Mouse (Mus musculus) spleen, adult 18-20 months (tissue): ENCODE measurements around the gene Gm4131.

Source experiments
- DNase-seq, 2 experiments: peaks; one replicate each; pipeline ENCODE4 v3.0.0; 2022; ENCODE audit warnings: mixed read lengths in 2 of 2

The Gm4131 gene

DNA sequence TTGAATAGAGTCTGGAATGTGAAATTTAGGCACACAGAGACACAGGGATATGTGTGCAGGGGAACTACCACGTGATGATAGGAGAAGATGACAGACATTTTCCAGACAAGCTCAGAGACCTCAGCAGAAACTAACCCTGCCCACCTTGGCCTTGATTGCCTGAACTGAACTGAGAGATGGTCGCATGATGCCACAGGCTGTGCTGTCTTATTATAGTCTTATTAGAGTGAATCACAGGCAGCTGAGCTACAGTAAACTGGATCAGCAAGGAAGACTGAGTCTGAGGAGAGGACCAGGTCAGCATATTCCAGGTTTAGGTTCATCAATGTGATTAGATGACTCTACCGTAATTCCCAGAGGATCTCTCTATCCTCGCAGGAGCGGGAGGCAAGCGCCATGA, 20.4 kb downstream of the Gm4131 start:
- no peak for DNase-seq

DNA sequence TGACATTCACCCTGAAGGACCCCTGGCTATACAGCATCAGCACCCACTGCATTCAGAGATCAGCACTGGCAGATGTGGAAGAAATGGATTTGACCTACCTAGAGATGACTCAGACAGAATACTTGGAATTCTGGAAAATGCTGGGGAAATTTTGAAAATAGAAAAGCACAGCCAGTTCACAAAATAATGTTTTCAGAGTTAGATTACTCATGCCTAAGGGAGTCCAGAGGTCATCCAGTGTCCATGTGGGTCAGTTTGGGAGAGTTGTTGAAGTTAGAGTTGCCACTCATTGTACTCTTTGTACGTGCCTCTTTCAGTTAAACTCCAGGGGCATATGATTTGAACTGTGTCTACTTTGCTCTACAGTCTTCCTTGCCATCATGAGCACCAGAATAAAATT, 25.0 kb downstream of the Gm4131 start:
- DNase-seq = no peak

DNA sequence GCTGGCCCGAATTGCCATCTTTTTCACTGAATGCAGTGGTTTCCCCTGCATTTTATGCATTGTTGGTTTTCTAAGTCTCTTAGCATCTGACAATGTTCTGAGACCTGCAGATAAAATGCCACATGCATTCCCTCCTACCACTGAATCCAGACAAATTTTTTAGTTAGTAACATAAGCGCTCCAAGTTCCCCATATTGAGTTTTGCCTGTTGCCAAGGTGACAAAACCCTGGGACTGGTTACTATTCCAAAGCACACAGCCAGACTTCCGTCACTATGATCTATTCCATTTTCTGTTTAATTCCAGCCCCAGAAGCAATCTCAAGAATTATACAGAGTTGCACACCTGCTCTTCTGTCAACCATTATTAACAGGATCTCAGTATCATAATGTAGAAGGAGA, 26.9 kb downstream of the Gm4131 start:
- DNase-seq = no peak

DNA sequence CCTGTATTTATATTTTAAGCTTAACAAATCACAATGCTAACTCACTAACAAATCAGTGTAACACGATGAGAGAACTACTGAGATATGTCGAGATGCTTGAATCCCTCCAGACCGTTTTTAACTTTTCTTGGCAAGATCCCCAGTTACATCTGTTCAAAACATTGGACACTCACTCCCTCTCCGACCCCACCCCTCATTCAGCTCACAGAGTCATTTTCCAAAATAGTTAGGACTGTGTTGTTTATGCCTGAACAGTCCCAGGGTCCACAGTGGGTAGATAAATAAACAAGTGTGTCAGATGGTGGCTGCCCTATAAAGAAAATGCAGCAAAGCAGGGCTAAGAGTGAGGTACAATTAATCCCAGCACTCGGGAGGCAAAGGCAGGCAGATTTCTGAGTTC, 29.7 kb downstream of the Gm4131 start:
- no peak for DNase-seq

DNA sequence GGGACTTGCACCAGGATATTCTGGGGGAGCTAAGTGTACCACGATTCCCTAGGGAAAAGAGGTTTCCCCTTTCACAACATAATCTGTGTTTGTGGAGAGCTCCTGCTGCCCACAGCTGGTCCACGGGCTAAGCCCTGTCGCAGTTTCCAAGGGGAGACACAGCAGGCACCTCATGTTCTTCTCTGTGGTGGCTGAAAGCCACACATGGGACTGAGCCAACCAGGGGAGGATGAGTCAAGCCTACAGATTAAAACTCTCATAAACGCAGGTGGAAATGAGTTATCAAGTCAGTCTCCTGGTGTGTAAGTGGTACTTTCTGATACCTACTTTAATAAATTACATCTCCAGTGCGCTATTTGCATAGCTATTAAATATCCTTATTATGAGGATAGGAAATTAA, 30.6 kb downstream of the Gm4131 start:
- no peak for DNase-seq

DNA sequence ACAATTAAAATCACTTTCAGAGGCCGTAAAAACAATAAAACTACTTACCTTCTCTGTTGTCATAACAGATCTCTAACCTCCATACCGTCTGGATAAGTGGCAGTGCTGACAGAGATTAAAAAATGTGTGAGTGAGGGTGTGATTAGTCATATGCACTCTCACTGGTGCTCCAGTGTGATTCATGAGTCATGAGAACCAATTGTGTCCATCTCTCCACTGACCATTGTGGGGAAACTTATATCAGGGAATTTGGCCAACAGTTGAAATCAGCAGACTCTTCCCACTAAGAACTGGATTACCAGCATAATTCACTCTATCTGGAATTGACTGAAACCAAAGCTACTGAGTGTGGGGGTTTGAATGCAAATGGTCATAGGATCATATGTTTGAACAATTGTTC, 35.8 kb downstream of the Gm4131 start:
- DNase-seq = no peak

DNA sequence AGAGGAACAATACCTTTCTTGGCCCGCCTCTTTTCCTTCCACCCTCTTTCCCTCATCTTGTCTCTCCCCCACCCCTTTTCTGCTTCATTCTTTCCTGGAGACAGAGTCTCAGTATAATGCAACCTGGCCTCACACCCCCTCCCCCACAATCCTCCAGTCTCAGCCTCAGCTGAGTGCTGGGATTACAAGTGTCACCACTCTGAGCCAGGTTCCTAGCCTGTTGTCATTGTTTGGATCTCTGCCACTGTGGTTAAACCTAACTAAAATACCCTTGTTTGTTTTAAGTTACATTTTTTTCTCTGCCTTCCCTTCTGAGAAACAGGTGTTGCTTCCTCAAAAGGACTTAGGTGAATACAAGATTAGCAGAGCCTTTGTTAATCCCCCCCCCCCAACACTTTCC, 53.9 kb downstream of the Gm4131 start:
- DNase-seq = no peak

DNA sequence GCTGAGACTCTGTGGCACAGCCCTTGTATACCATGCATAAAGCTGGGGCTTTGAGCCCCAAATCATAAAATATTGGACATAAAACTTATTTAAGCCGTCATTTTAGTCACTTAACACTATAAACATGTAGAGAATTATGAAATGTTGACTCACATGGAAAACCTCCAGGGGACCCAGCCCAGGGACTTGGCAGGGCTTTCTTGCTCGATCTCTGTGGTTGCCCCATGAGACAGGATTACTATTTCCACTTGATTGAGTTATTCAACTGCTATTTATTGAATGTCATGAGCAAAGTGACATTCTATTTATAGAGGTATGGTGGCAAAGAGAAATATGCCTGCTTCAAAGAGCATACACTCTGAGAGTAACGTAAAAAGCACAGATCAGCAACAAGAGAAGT, 57.4 kb downstream of the Gm4131 start:
- DNase-seq = no peak

DNA sequence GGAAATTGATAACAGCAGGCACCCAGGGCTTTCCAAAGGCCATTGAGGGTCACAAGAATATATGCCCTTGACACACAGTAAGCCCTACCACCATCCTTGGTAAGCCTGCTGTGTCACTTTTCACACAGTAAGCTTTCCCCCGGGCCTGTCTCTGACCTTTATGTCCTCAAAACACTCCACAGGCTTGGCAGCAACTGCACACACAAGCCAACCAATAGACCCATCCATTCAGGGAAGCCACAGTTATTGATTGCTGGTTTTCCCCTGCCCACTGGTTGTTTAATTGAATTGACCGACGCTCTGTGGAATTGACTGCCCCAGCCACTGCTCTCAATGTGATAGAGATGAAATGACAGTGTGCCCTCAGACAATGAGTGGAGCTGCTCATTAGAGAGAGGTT, 60.5 kb downstream of the Gm4131 start:
- no peak for DNase-seq

DNA sequence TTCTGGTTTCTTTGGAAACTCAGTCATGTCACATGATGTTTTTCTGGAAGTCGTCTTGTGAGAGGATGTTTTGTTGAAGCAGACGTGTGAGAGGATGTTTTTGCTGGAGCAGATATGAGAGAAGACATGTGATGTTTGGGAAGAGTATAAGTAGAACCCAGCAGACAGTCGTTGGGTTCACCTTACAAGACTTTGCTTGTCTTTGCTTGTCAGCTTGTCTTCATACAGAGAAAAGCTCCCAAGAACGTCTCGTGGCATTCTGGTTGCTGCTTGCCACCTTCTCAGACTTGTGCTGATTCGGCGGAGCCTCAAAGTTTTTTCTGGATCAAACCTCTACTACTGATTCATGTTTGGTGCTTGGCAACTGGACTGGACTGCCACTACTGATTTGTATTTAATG, 69.3 kb downstream of the Gm4131 start:
- no peak for DNase-seq

DNA sequence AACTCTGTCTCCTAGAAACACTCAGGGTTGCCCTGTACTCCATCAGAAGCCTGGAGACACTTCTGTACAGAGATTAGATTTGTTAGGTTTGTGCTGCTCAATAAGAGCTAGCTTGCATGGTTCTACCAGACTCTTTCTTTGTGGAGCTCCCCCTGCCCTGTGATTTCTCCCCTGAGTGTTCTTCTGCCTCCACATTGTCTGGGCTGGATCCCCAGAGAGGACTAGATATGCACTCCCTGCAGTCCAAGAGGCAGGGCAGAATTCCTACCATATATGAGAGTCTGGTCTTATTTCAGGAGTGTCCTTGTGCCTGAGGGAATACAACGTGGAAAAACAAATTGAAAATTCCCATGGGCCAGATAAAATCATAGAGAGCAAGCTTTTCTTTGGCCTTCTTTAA, 70.2 kb downstream of the Gm4131 start:
- no peak for DNase-seq

DNA sequence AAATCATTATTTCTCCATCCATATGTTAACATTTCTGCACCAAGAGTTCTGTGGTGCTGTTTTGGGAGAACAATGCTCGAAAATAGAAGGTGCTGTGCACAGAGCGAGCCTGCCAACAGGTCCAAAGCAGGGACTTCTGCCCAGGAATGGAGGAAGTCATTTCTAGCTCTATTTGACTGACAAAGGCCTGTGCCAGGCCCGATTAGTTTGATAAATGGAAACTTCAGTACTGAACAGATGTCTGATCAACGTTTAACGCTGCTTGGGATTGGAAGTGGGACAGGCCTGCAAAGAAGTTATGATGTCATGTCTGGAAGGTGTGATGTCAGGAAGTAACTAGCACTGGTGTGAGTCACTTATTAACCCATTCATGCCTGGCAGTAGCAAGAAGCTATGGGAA, 73.3 kb downstream of the Gm4131 start:
- DNase-seq = no peak

DNA sequence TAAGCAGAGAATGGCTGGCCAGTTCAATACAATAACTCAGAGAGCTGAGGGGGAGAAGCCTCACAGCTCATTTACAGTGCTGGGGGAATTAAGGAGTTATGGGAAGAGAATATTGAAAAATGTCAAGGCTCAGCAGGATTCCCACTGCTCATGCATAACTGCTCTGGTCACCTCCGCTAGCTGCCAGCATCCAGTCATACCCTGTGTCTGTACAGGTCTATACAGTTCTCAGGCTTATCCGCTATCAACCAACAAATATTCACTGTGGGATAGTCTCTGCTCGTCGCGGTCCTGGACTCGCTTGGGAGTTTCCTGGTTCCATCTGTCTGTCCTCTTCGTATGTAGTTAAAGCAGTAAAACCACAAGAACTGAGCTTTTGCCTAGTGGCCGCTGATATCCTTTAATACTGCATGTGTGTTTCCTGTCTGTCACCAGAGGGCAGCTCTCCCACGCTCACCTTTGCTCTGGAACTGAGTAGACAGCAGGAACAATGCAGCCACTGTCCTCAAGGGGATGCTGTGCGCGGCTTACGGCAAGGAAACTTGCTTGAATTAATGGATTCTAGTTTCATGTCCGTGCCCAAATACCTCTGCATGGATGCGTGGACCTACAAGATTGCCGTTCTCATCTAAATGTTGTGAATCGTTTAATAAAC, 74.4 kb downstream of the Gm4131 start:
- peak; percentile 8 to 19 for DNase-seq

DNA sequence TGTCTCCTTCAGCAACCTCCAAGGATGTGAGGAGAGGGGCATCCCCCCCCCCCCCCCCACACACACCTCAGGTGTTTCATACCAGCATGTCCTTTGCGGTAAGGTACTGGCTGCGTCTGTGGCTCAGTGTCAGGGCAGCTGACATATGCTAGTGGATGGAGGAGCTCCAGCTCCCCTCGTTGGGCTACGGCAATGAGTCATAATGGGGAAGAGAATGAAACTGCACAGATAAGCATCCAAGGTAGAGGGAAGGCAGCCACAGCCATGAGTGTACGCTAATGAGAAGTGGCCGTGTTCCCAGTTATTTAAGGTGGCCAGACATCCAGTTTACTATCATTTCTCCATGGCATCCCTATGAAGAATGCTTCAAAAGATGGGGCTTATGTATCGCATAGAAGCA, 78.5 kb downstream of the Gm4131 start:
- DNase-seq = no peak

DNA sequence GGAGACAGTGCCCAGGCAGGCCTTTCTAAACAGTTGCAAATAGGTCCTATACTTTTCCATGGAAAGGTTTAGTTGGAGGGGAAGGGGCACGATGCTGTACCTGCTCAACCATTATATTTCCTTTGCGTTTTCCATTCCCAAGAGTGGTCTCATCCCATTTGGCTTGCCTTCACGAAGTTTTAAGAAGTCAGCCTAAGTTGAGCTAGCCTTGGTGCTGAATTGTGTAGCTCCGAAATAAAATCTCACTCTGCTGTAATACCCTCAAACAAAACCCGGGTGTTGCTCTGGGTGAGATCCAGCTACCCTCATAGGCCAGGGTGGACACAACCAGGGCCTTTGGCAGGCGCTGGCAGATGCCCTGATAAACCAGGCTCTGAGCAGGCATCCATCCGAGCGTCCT, 85.3 kb downstream of the Gm4131 start:
- no peak for DNase-seq

DNA sequence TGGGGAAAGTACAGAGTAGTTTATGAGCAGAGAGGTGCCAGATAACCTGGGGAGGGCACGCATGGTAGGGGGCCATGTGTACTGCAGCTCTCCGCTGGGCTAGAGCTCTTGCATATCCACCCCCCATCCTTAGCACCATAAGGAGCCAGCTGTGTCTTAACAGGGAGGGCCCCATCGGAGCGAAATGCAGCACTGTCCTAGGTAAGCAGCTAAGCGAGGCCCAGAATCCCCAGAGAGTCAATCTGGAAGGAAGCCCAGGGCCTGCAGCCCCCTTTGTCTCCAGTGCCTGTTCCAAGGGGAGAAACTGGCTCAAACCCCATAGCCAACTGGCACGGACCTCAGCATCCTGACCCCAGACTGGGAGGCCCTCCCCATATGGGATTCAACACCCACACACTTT, 87.3 kb downstream of the Gm4131 start:
- DNase-seq = no peak

DNA sequence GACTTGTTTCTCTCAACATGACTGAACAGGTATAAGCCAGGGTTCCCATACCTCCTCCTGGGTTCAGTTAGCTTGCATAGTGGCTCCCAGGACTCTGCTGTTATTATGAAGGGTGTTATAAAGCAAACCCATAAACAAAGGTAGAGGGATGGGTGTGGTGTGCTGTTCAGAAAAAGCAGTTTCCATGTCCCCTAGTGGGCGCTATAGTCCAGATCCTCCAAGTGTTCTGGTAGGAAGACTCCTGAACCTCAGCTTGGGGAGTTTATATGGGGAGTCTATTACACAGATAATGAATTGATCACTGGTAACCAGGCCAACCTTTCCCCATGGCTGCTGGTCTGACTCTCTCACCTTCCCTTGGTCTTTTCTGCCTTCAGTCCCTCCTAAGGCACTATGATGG, 92.2 kb downstream of the Gm4131 start:
- DNase-seq = no peak

DNA sequence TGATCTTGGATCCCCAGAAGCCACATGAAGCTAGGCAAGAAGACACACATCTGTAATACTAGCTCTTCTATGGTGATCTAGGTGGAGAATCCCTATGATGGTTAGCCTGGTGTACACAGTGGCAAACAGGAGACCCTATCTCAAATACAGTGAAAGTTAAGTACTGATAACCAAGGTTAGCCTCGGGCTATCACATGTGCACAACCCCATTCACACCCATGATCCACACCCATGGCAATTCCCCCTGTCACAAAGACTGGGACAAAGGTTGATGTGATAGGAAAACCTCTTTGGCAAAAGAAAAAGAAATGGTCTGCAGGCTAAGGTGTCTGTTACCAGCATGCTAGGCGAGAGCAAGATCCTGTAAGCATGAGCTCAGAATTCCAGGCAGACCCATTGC, 94.7 kb downstream of the Gm4131 start:
- no peak for DNase-seq

DNA sequence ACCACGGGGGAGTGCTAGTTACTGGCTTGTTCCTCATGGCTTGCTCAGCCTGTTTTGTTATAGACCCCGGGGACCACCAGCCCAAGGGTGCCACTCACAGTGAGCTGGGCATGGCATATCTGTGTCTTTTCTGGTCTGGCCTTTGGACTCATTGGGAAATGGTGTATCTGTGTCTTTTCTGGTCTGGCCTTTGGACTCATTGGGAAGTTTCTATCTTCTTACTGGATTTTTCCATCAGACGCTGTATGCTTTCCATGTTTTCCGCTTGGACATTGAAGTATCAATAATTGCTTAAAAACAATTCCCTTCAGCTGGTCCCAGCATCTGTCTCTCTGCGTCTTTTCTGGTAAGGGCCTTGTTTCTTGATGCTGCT, 98.0 kb downstream of the Gm4131 start:
- no peak for DNase-seq

DNA sequence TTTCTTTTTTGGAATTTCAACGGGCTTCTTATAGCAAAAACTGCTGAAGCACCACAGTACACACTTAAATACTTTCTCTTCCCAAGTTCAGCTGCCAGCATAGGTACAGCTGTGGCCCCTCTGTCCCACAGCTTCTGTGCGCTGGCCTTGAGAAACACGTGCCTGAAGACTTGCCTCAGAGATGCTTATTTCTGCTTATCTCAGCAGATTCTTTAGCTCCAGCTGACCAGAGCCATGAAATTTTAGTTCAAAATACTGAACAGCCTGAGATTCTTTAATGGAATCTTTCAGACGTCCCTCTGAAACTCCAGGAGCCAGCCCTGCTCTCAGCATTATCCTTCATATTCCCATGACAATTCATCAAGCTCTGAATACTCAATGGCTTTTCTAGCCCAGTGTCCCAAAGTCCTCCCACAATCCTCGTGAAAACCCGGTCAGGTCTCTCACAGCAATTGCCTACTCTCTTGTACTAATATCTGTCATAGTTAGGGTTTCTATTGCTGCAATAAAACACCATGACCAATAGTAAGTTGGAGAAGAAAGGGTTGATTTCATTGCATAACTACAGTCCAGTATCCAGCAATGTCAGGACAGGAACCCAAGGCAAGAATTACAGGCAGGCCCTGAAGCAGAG, 98.5 kb downstream of the Gm4131 start:
- DNase-seq = no peak

DNA sequence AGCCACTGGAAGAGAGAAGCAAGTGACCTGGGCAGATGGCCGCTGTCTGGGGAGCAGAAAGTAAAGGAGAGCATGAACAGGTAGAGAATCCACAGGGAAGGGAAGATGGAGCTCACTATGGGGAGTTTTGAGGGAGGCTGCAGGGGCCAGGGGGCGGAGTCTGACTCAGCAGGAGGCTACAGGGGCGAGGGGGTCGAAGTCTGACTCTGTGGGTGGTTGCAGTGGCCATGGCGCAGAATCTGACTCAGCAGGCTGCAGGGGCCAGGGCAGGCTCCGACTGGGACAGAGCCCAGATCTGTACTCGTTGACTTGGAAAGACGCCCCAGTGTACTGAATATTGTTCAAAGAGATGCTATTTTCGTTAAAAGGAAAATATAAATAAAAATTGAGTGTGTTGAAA, 101.8 kb downstream of the Gm4131 start:
- no peak for DNase-seq

DNA sequence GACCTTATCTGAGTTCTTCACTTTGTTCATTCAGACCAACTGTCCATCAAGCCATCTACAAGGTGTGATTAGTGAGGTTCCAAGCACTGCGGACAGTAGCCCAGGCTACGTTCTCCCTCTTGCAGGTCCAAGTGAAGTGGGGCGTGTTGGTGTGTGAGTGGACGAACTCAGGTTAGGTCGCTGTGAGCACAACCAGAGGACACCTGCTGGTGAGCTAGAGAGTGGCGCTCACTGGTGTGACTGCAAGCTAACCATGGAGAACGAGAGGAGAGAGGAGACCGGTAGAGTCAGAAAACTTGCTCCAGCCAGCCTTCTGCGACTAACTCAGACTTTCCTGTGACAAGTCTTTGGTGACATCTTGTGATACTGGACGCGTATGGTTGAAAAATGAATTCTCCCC, 107.2 kb downstream of the Gm4131 start:
- no peak for DNase-seq

DNA sequence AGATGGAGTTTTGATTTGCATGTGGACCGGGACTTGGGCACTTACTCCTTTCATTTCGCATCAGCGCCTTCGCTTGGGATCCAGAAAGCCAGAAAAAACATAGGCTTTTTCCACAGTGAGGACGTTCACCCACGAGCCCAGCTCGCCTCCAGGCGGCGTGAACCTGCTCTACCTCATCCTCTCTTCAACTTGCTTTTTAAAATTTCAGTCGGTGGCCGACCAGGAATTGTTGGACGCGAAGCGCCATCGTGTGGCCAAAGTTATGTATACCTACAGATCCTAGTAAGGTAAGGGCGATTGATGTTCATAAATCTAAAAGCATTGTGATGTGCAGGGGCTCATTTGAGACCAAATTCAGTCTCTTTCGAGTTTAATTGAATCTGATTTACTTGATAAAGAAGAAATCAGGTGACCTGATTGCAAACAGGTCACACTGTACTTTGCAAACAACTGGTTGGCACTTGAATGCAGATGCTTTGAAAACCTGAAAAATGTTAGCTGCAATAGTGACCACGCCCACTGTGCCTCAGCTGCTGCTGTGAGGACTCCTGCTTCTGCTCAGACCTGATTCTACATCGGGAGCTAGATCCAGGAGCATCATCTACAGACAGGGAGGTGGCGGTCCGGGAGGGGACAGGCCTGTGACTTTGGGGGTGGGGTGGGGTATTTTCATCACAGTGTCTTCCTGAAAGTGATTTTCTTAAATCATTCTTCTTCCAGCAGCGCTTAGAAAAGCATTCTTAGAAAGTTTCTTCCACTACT, 109.1 kb downstream of the Gm4131 start:
- peak; percentile 29 to 77 for DNase-seq

DNA sequence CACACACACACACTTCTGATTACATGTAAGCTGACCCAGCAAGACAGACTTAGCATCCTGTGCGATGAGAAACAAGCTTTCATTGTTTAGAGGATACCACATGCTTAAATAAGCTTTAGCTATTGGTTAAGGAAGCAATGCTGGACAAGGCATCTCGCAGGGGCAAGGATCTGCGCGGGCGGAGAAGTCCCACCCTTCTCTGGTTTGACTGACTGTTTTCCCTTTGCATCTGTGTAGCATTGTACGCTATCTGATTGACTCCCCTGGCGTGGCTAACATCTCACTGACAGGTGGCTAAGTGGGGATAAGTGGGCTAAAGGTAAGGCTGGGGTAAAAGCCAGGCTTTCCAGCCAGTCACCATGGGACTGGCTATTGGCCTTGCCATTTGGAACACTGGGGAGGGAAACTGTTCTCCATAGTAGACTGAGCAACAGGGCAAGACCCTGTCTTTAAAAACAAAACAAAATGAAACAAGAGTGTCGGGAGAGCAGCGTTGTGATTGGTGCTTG, 110.4 kb downstream of the Gm4131 start, which contains the start of gene Gucy1b2:
TSS of gene Gucy1b2 (minus strand) at position 51 of the 509 bp plus-strand sequence.
- DNase-seq = no peak
